Mouse (Mus musculus): ENCODE measurements around the gene Steap4. TPM values are rescaled to one million over a fixed set of nuclear protein-coding genes. Genes with fewer than 3 reads are reported as not detected.

Gene Steap4
- 0.25 and 0.43 TPM in 2 replicates for polyA plus RNA-seq (2012; rRNA removed)

GRCm38 (mm10) chr5:7960176-7960575 is at the start of gene Steap4:
Gene Steap4 (plus strand): TSS chr5:7960457.

Other genes with a start within 250 kb of the Steap4 start
- gene Sri, start 85.6 kb downstream of the Steap4 start, polyA plus RNA-seq (2012; rRNA removed), result 86.9 and 116 TPM in 2 replicates

Data from central nervous system, embryonic 11.5 days (tissue).